Mouse (Mus musculus) megakaryocyte, embryonic 14.5 days (primary cell): Measurements from ENCODE around the gene Car10.

ENCODE experiments used
- FLI1 ChIP-seq: IDR thresholded peaks from 2 replicates; pipeline ENCODE4 v1.6.1; 2012; ENCODE audit warnings: low read length, inconsistent platforms, mixed read lengths
- GATA1 ChIP-seq: IDR thresholded peaks from 3 replicates; pipeline ENCODE4 v1.6.1; 2012; ENCODE audit warnings: mixed read lengths, low read length, inconsistent platforms, borderline replicate concordance

GRCm38 (mm10) chr11:93103101-93103815 is 5.4 kb downstream of the Car10 start:
- no peak for TF ChIP-seq FLI1
- no peak for TF ChIP-seq GATA1
